ENCODE assay signal across 8 mouse cellular contexts in the genomic region with DNA sequence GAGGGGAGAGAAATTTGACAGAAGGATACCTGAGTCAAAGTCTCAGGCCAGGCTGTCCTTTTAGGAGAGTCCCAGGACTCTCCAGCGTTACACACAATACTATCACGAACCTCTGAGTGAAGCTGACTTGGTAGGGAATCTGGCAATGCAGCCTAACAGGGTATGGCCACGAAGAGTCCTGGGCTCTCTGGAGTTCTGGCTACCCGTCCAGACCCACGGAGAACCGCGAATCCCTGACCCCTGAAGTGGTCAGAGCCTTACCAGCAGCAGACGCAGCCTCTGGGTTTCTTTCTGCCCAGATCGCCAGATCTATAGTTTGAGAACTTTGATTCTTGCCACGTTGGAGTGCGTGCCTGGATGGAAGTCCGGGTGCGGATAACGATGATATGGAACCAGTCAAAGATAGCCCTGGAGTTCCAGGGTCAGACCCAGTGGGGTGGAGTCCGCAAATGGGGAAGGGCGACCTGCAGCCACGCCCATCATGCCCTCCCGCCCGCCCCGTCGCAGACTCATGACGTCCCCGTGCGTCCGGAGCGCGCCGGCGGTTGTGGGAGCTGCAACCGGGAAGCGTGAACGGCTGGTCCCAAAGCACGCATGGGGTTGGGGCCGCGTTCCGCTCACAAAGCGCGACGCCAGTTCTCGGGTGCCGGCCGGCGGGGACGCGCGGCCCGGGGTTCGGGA. TPM values are rescaled to one million over a fixed set of nuclear protein-coding genes. Genes with fewer than 3 reads are reported as not detected.
A peak's percentile ranks its signal among the peaks of the same experiment; 100 is the strongest.
DNase-seq lines count a peak whose midpoint lies in the region; ATAC-seq and TF ChIP-seq lines count a peak whose summit lies in the region.

Gene Dhrs1, minus strand, starts transcription at position 511 of the 681 bp plus-strand sequence.
Gene Nop9, plus strand, starts transcription at position 514 of the 681 bp plus-strand sequence.

- DNase-seq in ES-E14 (ENCODE audit: low read depth, low spot score) = peak; percentile 83
- DNase-seq in cerebellum, adult 18-20 months = peak; percentile 84 to 89
- DNase-seq in heart, postnatal 25 days (ENCODE audit: low spot score) = peak; percentile 76
- DNase-seq in layer of hippocampus, adult 18-20 months (ENCODE audit: low spot score in 2 of 2) = peak; percentile 78 to 86
- DNase-seq in lung, adult 2 months = peak; percentile 82
- peak; percentile 93 for DNase-seq in testis, postnatal 10 days (ENCODE audit: low spot score)

- peak within 1 kb of the TSS; percentile 95 to 100 for H3K4me3 ChIP-seq in ES-E14 (ENCODE audit: insufficient read depth in 1 of 2, low read depth in 1 of 2, low read length in 2 of 2, poor library complexity in 1 of 2, severe bottlenecking in 1 of 2)
- H3K4me3 ChIP-seq in forebrain, embryonic 16.5 days (replicated peaks; ENCODE audit: low read length) = peak within 1 kb of the TSS; percentile 86
- peak within 1 kb of the TSS; percentile 86 for H3K4me3 ChIP-seq in lung, adult 2 months (replicated peaks; ENCODE audit: extremely low read depth, low read depth, low read length)
- H3K4me3 ChIP-seq in neural tube, embryonic 15.5 days (replicated peaks) = peak within 1 kb of the TSS; percentile 88

- no peak for TF ChIP-seq CTCF in lung, adult 2 months (IDR thresholded peaks at IDR 0.05; ENCODE audit: insufficient read depth, low read length)

- in situ Hi-C loops in ES-E14 (cut with MboI; ENCODE audit: low sequenced_read_pairs in 2 of 2, unreplicated experiment in 2 of 2) = no loop called here

- no peaks in the 10 kb centered on the region for H3K9me3 ChIP-seq in ES-E14 (ENCODE audit: control insufficient read depth, insufficient read depth, low read depth, low read length)
- no peaks in the 10 kb centered on the region for H3K9me3 ChIP-seq in forebrain, embryonic 16.5 days (ENCODE audit: control insufficient read depth, low read length)
- no peaks in the 10 kb centered on the region for H3K9me3 ChIP-seq in neural tube, embryonic 15.5 days (replicated peaks)

- peaks cover 6% of the 10 kb centered on the region for H3K36me3 ChIP-seq in ES-E14 (ENCODE audit: control insufficient read depth, insufficient read depth, low read length, poor library complexity, severe bottlenecking)
- peaks cover 9% of the 10 kb centered on the region for H3K36me3 ChIP-seq in forebrain, embryonic 16.5 days (ENCODE audit: control insufficient read depth, insufficient read depth)
- H3K36me3 ChIP-seq in neural tube, embryonic 15.5 days = peaks cover 19% of the 10 kb centered on the region

- peak; percentile 75 for ATAC-seq in forebrain, embryonic 16.5 days
- peak; percentile 84 for ATAC-seq in neural tube, embryonic 15.5 days (ENCODE audit: low FRiP score)

- peak within 1 kb of the TSS; percentile 92 for H3K9ac ChIP-seq in ES-E14 (ENCODE audit: insufficient read depth, low read depth, low read length, poor library complexity, severe bottlenecking)
- peak within 1 kb of the TSS; percentile 81 for H3K9ac ChIP-seq in forebrain, embryonic 16.5 days (replicated peaks; ENCODE audit: low read depth, low read length)
- peak within 1 kb of the TSS; percentile 77 for H3K9ac ChIP-seq in neural tube, embryonic 15.5 days (replicated peaks)

- intact Hi-C loops in heart, postnatal 25 days (cut with DNase I) = loop anchor here (1.0 kb wide), 1 partner anchor 63 kb away; no protein-coding TSS in a partner anchor

- peak; percentile 72; the same call in 1 of the 2 replicates for TF ChIP-seq POLR2A in lung, adult 2 months (IDR thresholded peaks at IDR 0.05; ENCODE audit: borderline replicate concordance, extremely low read depth, low read depth, low read length)

- 1% methylated on average over 48 of the region's 48 CpGs for WGBS in forebrain, embryonic 16.5 days
- WGBS in lung, adult 2 months = 1% methylated on average over 48 of the region's 48 CpGs
- 1% methylated on average over 48 of the region's 48 CpGs for WGBS in neural tube, embryonic 15.5 days

- H3K27ac ChIP-seq in ES-E14 (ENCODE audit: insufficient read depth, low read depth, low read length, poor library complexity, severe bottlenecking) = no peak within 1 kb of the TSS
- H3K27ac ChIP-seq in forebrain, embryonic 16.5 days (ENCODE audit: low read length) = peak within 1 kb of the TSS; percentile 33; the same call in 1 of the 2 replicates
- H3K27ac ChIP-seq in neural tube, embryonic 15.5 days (replicated peaks) = peak within 1 kb of the TSS; percentile 56; the same call in 1 of the 2 replicates

- H3K4me1 ChIP-seq in ES-E14 (ENCODE audit: control insufficient read depth in 2 of 2, insufficient read depth in 2 of 2, low read length in 2 of 2, poor library complexity in 1 of 2) = peaks cover 2 to 3% of the 10 kb centered on the region in 2 experiments; a peak in 2 of 4 replicates
- H3K4me1 ChIP-seq in forebrain, embryonic 16.5 days (replicated peaks; ENCODE audit: control insufficient read depth, insufficient read depth, low read length) = peaks cover 31% of the 10 kb centered on the region
- peaks cover 11% of the 10 kb centered on the region for H3K4me1 ChIP-seq in lung, adult 2 months (ENCODE audit: control insufficient read depth, insufficient read depth, low read length)
- peaks cover 43% of the 10 kb centered on the region for H3K4me1 ChIP-seq in neural tube, embryonic 15.5 days

- H3K27me3 ChIP-seq in forebrain, embryonic 16.5 days (replicated peaks; ENCODE audit: control insufficient read depth, insufficient read depth, low read length) = no peaks in the 10 kb centered on the region
- H3K27me3 ChIP-seq in neural tube, embryonic 15.5 days (replicated peaks) = no peaks in the 10 kb centered on the region

- peak within 1 kb of the TSS; percentile 84 for H3K4me2 ChIP-seq in forebrain, embryonic 16.5 days (ENCODE audit: low read length)
- H3K4me2 ChIP-seq in neural tube, embryonic 15.5 days = peak within 1 kb of the TSS; percentile 95

TF ChIP-seq in ES-E14, 5 proteins besides CTCF, POLR2A, EP300 and RAD21:
- TF ChIP-seq MAFK (IDR thresholded peaks at IDR 0.05; ENCODE audit: insufficient read depth, low read depth, low read length) (no peak), HCFC1 (IDR thresholded peaks at IDR 0.05; ENCODE audit: borderline replicate concordance, insufficient read depth, low read length) (peak; percentile 69; the same call in 1 of the 2 replicates)

RNA-seq across cellular contexts. Expression of gene Dhrs1, which starts in this region (rescaled TPM):
- 9.6 and 18.0 TPM in 2 replicates for total RNA-seq in ES-E14 (2012; rRNA removed)
- polyA plus RNA-seq in forebrain, embryonic 16.5 days (2015; fragmentation: Nextera tagmentation; extraction: Ambion mirVana) = 81.9 and 83.5 TPM in 2 replicates
- total RNA-seq in heart, postnatal 25 days (2021) = 10 to 100 TPM; 43.7 to 47.0 TPM
- total RNA-seq in layer of hippocampus, adult 18-20 months (2021) = 10 to 100 TPM; 83.2 to 98.7 TPM
- polyA plus RNA-seq in lung, adult 2 months (2012; rRNA removed) = 69.2 and 89.0 TPM in 2 replicates
- 79.7 and 84.6 TPM in 2 replicates for polyA plus RNA-seq in neural tube, embryonic 15.5 days (2015; fragmentation: Nextera tagmentation; extraction: Ambion mirVana)

RNA-seq across cellular contexts. Expression of gene Nop9, which starts in this region (rescaled TPM):
- 30.0 and 38.3 TPM in 2 replicates for total RNA-seq in ES-E14 (2012; rRNA removed)
- 36.4 and 46.0 TPM in 2 replicates for polyA plus RNA-seq in forebrain, embryonic 16.5 days (2015; fragmentation: Nextera tagmentation; extraction: Ambion mirVana)
- total RNA-seq in heart, postnatal 25 days (2021) = 10 to 100 TPM in 1 of 2 experiments, 1 to 10 TPM in 1; 7.8 to 11.1 TPM
- total RNA-seq in layer of hippocampus, adult 18-20 months (2021) = 10 to 100 TPM; 11.7 to 14.5 TPM
- 12.7 and 16.8 TPM in 2 replicates for polyA plus RNA-seq in lung, adult 2 months (2012; rRNA removed)
- 25.1 and 31.5 TPM in 2 replicates for polyA plus RNA-seq in neural tube, embryonic 15.5 days (2015; fragmentation: Nextera tagmentation; extraction: Ambion mirVana)
